Mouse (Mus musculus) midbrain, embryonic 11.5 days (tissue): ENCODE results near the gene Teddm1a. TPM values are rescaled to one million over a fixed set of nuclear protein-coding genes. Genes with fewer than 3 reads are reported as not detected.

Experiments
- ATAC-seq: fragments of 200-750 bp; cut with Nextera tagmentation; 2 replicates; pipeline ENCODE4 v1.8.0; 2017; ENCODE audit warnings: moderate TSS enrichment, moderate library complexity; ENCODE audit not compliant: low FRiP score
- DNase-seq: peaks from one replicate; pipeline ENCODE4 v3.0.0; 2015; ENCODE audit warnings: low spot score; ENCODE audit errors: missing footprints
- H3K27ac ChIP-seq: fragments of 300-500 bp; sonication (generic); 2 replicates; pipeline ENCODE4 v1.5.1; 2014; ENCODE audit warnings: low read depth, low read length
- H3K27me3 ChIP-seq: fragments of 300-500 bp; sonication (generic); 2 replicates; pipeline ENCODE4 v1.6.1; 2014; ENCODE audit warnings: mild to moderate bottlenecking, low read length, moderate library complexity, mixed read lengths; ENCODE audit not compliant: control insufficient read depth, insufficient read depth
- H3K36me3 ChIP-seq: fragments of 300-500 bp; sonication (generic); 2 replicates; pipeline ENCODE4 v1.6.1; 2014; ENCODE audit warnings: mild to moderate bottlenecking, low read length, moderate library complexity, mixed read lengths; ENCODE audit not compliant: control insufficient read depth, insufficient read depth
- H3K4me1 ChIP-seq: fragments of 300-500 bp; sonication (generic); 2 replicates; pipeline ENCODE4 v1.6.1; 2014; ENCODE audit warnings: low read length; ENCODE audit not compliant: control insufficient read depth, insufficient read depth
- H3K4me2 ChIP-seq: fragments of 300-500 bp; sonication (generic); 2 replicates; pipeline ENCODE4 v1.6.1; 2014; ENCODE audit warnings: mild to moderate bottlenecking, moderate library complexity
- H3K4me3 ChIP-seq: fragments of 300-500 bp; sonication (generic); 2 replicates; pipeline ENCODE4 v1.5.1; 2014; ENCODE audit warnings: low read depth, low read length
- H3K9ac ChIP-seq: fragments of 300-500 bp; sonication (generic); 2 replicates; pipeline ENCODE4 v1.6.1; 2014; ENCODE audit warnings: low read length
- H3K9me3 ChIP-seq: fragments of 300-500 bp; sonication (generic); 2 replicates; pipeline ENCODE4 v1.6.1; 2016; ENCODE audit warnings: low read length; ENCODE audit not compliant: control insufficient read depth
- WGBS: fragments of 180-500 bp; shearing (Covaris S2); extraction: QIAGEN DNeasy Blood & Tissue Kit; methylation state at CpG from one replicate; pipeline ENCODE4 v1.1.7; 2014; 5-methylcytosine and 5-hydroxymethylcytosine counted together
- polyA plus RNA-seq: library from polyadenylated mRNA; unstranded; fragments of >200 nt; fragmentation: Nextera tagmentation; extraction: Ambion mirVana; gene quantifications from 2 replicates; pipeline ENCODE4 v1.2.1, GENCODE M21; 2014

The Teddm1a gene
- polyA plus RNA-seq, 1 experiment from 2014 or later = not detected

GRCm38 (mm10) chr1:153910423-153910822 lies 18.9 kb downstream of the Teddm1a start:
- no peak overlapping the region for H3K4me3 ChIP-seq
- ATAC-seq (no peak), DNase-seq (no peak)
- no peaks in the 10 kb centered on the region for H3K27me3 ChIP-seq
- peaks cover 3% of the 10 kb centered on the region; the same call in 1 of the 2 replicates for H3K4me1 ChIP-seq
- H3K9me3 ChIP-seq = no peaks in the 10 kb centered on the region
- WGBS = 94% methylated on average over 5 of the region's 5 CpGs
- no peak overlapping the region for H3K4me2 ChIP-seq
- H3K27ac ChIP-seq = no peak overlapping the region
- no peak overlapping the region for H3K9ac ChIP-seq
- H3K36me3 ChIP-seq = peaks cover 26% of the 10 kb centered on the region

- peaks cover 3% of the 10 kb centered on the region; the same call in 1 of the 2 replicates for H3K4me1 ChIP-seq
- ATAC-seq (no peak), DNase-seq (no peak)
- no peaks in the 10 kb centered on the region for H3K27me3 ChIP-seq
- H3K36me3 ChIP-seq = peaks cover 20% of the 10 kb centered on the region
- H3K27ac ChIP-seq = no peak overlapping the region
- no peak overlapping the region for H3K4me3 ChIP-seq
- H3K9ac ChIP-seq = no peak overlapping the region
- WGBS = 84% methylated on average over 6 of the region's 6 CpGs
- H3K4me2 ChIP-seq = no peak overlapping the region
- H3K9me3 ChIP-seq = no peaks in the 10 kb centered on the region
Measured at GRCm38 (mm10) chr1:153911276-153911795, 19.8 kb downstream of the Teddm1a start.

- Histone ChIP-seq H3K4me2 (no peak overlapping the region), H3K4me1 (no peaks in the 10 kb centered on the region), H3K27me3 (no peaks in the 10 kb centered on the region), H3K4me3 (no peak overlapping the region), H3K9me3 (no peaks in the 10 kb centered on the region), H3K36me3 (no peaks in the 10 kb centered on the region), H3K27ac (no peak overlapping the region), H3K9ac (no peak overlapping the region)
- 88% methylated on average over 3 of the region's 3 CpGs for WGBS
- DNase-seq = peak; percentile 54
- ATAC-seq = no peak
Measured at GRCm38 (mm10) chr1:153913869-153914268, 22.3 kb downstream of the Teddm1a start.

DNA sequence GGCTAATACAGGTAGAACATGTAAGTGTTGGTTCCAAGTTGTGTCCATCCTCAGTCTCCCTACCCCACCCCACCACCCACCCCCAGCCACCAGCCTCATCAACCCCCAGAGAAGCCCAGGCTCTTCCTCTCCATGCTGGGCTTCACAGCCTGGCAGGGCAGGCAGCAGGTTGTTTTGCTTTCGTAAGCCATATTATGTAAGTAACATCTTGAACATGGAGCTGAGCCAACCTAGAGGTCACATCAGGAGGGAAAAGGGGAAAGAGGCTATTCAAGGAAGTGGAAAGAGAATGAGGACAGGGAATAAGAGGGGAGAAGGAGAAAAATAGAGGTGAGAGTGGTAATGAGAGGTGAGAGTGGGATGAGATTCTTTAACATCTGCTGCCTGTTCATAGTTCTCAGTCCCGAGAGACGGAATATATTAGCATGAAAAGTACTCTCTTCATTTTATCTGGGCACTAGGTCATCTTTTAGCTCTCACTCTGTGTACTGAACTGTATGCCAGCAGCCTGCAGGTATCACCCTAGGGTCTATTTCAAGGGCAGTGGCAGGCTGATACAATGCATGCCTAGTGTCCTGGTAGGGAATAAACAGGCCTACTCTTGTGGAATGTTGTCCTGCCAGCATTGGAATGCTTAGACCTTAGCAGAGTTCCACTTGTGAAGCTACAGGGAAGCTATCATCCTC lies 27.1 kb downstream of the Teddm1a start:
- no peak for ATAC-seq
- 82% methylated on average over 3 of the region's 3 CpGs for WGBS
- DNase-seq = peak; percentile 17
- H3K27ac ChIP-seq = no peak overlapping the region
- H3K4me2 ChIP-seq = no peak overlapping the region
- H3K9me3 ChIP-seq = no peaks in the 10 kb centered on the region
- H3K4me1 ChIP-seq = no peaks in the 10 kb centered on the region
- H3K36me3 ChIP-seq = no peaks in the 10 kb centered on the region
- H3K9ac ChIP-seq = no peak overlapping the region
- H3K4me3 ChIP-seq = no peak overlapping the region
- no peaks in the 10 kb centered on the region for H3K27me3 ChIP-seq

DNA sequence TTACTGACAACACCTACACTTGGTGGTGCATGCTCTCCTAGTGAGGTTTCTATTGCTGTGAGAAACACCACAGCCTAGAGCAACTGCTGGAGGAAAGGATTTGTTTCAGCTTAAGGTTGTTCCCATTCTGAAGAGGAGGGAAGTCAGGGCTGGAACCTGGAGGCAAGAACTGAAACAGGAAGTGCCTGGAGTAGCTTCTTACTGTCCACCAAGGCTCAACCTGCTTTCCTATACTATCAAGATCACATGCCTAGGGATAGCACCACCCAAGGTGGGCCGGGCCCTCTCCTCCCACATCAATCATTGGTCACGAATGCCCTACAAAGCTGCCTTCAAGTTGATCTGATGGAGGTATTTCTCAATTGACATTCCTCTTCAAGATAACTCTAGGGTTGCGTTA lies 30.1 kb downstream of the Teddm1a start:
- 95% methylated on average over 3 of the region's 3 CpGs for WGBS
- no peaks in the 10 kb centered on the region for H3K27me3 ChIP-seq

DNA sequence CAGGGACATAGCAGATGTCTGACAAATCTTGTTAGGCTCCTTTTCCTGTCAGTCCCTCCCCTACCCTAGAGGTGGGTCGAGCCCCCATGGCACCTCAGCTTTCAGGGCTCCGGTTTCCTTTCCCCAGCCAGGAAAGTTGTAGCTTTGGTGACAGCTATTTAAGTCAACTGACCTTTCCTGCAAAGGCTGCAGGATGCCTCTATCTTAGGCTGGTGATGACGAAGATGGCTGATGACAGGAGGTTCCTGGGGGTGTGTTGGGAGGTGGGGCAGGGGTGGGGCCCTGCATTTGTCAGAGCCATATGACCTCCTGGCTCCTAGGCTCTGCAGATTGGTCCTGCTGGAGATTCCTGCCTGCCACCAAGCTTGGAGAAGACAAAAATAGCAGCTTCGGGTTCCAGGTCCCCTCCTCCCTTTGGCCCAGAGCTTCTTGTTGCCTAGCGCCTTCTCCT lies 31.1 kb downstream of the Teddm1a start:
- Histone ChIP-seq H3K9me3 (no peaks in the 10 kb centered on the region), H3K4me3 (no peak overlapping the region), H3K9ac (no peak overlapping the region), H3K4me2 (no peak overlapping the region), H3K27ac (no peak overlapping the region), H3K27me3 (no peaks in the 10 kb centered on the region), H3K4me1 (no peaks in the 10 kb centered on the region), H3K36me3 (no peaks in the 10 kb centered on the region)
- ATAC-seq (no peak), DNase-seq (no peak)
- WGBS = 65% methylated on average over 5 of the region's 5 CpGs

More for the DNA sequence above, 30.1 kb downstream of the Teddm1a start:
- Histone ChIP-seq H3K9ac (no peak overlapping the region), H3K4me1 (no peaks in the 10 kb centered on the region), H3K9me3 (no peaks in the 10 kb centered on the region), H3K4me3 (no peak overlapping the region), H3K36me3 (no peaks in the 10 kb centered on the region), H3K27ac (no peak overlapping the region), H3K4me2 (no peak overlapping the region)
- DNase-seq = no peak
- no peak for ATAC-seq

- H3K27me3 ChIP-seq = no peaks in the 10 kb centered on the region
- no peaks in the 10 kb centered on the region for H3K9me3 ChIP-seq
- H3K4me2 ChIP-seq = no peak overlapping the region
- H3K36me3 ChIP-seq = no peaks in the 10 kb centered on the region
- 88% methylated on average over 6 of the region's 6 CpGs for WGBS
- no peak overlapping the region for H3K9ac ChIP-seq
- no peaks in the 10 kb centered on the region for H3K4me1 ChIP-seq
- DNase-seq (peak; percentile 14), ATAC-seq (no peak)
- H3K4me3 ChIP-seq = no peak overlapping the region
- H3K27ac ChIP-seq = no peak overlapping the region
Measured at GRCm38 (mm10) chr1:153924395-153925385, 33.1 kb downstream of the Teddm1a start.

GRCm38 (mm10) chr1:153930431-153930830 lies 38.9 kb downstream of the Teddm1a start:
- H3K4me1 ChIP-seq = no peaks in the 10 kb centered on the region
- H3K4me2 ChIP-seq = no peak overlapping the region
- no peak overlapping the region for H3K9ac ChIP-seq
- no peak overlapping the region for H3K27ac ChIP-seq
- DNase-seq = no peak
- ATAC-seq = no peak
- no peak overlapping the region for H3K4me3 ChIP-seq
- 89% methylated on average over 2 of the region's 2 CpGs for WGBS
- H3K9me3 ChIP-seq = no peaks in the 10 kb centered on the region
- no peaks in the 10 kb centered on the region for H3K36me3 ChIP-seq
- H3K27me3 ChIP-seq = no peaks in the 10 kb centered on the region

DNA sequence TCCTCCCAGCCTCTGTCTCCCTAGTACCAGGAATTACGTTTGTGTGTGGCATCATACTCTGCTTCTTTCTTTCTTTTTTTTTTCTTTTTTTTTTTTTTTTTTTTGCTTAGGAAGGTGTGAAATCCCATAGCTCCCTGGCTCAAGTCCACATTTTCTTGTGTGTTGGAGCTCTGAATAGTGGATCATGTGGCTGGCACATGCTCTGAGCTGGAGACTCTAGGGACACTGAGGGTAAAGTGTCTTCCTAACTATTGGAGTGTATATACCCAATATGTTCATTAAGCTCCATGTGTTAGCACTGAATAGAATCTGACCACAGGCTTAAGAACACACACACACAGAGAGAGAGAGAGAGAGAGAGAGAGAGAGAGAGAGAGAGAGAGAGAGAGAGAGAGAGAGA lies 42.2 kb downstream of the Teddm1a start:
- no peaks in the 10 kb centered on the region for H3K36me3 ChIP-seq
- no peak overlapping the region for H3K4me3 ChIP-seq
- no peaks in the 10 kb centered on the region for H3K4me1 ChIP-seq
- ATAC-seq (no peak), DNase-seq (no peak)
- H3K9ac ChIP-seq = no peak overlapping the region
- H3K4me2 ChIP-seq = no peak overlapping the region
- H3K27ac ChIP-seq = no peak overlapping the region
- H3K9me3 ChIP-seq = no peaks in the 10 kb centered on the region
- no peaks in the 10 kb centered on the region for H3K27me3 ChIP-seq
- WGBS = 93% methylated on average over 1 of the region's 1 CpGs
